Mouse (Mus musculus): Measurements from ENCODE around the gene 4930579G24Rik. TPM values are rescaled to one million over a fixed set of nuclear protein-coding genes. Genes with fewer than 3 reads are reported as not detected.
A peak's percentile ranks its signal among the peaks of the same experiment; 100 is the strongest.

Gene 4930579G24Rik
- polyA plus RNA-seq, 1 experiment from 2014 or later = 7.6 TPM

GRCm38 (mm10) chr3:79652129-79652528 is 23.2 kb downstream of the 4930579G24Rik start:
- WGBS = 88% methylated on average over 6 of the region's 6 CpGs
- no peak for TF ChIP-seq CTCF (IDR thresholded peaks at IDR 0.05; ENCODE audit: low read depth)
- Histone ChIP-seq H3K27me3 (replicated peaks; ENCODE audit: control insufficient read depth, insufficient read depth, low read length) (no peaks in the 10 kb centered on the region), H3K36me3 (ENCODE audit: control insufficient read depth, insufficient read depth) (no peaks in the 10 kb centered on the region), H3K9ac (ENCODE audit: low read depth, low read length) (no peak overlapping the region), H3K4me3 (ENCODE audit: low read depth, low read length) (no peak overlapping the region), H3K4me1 (replicated peaks; ENCODE audit: control insufficient read depth, insufficient read depth, low read length) (no peaks in the 10 kb centered on the region), H3K4me2 (replicated peaks; ENCODE audit: low read depth) (no peak overlapping the region), H3K9me3 (ENCODE audit: control insufficient read depth) (no peaks in the 10 kb centered on the region), H3K27ac (ENCODE audit: low read depth, low read length) (no peak overlapping the region)
- ATAC-seq = no peak

GRCm38 (mm10) chr3:79656682-79657081 is 27.8 kb downstream of the 4930579G24Rik start:
- no peak overlapping the region for H3K9ac ChIP-seq (ENCODE audit: low read depth, low read length)
- no peaks in the 10 kb centered on the region for H3K36me3 ChIP-seq (ENCODE audit: control insufficient read depth, insufficient read depth)
- no peaks in the 10 kb centered on the region for H3K4me1 ChIP-seq (replicated peaks; ENCODE audit: control insufficient read depth, insufficient read depth, low read length)
- TF ChIP-seq CTCF (IDR thresholded peaks at IDR 0.05; ENCODE audit: low read depth) = no peak
- H3K9me3 ChIP-seq (ENCODE audit: control insufficient read depth) = no peaks in the 10 kb centered on the region
- H3K4me2 ChIP-seq (replicated peaks; ENCODE audit: low read depth) = no peak overlapping the region; the same call in 1 of the 2 replicates
- no peaks in the 10 kb centered on the region for H3K27me3 ChIP-seq (replicated peaks; ENCODE audit: control insufficient read depth, insufficient read depth, low read length)
- 25% methylated on average over 5 of the region's 5 CpGs for WGBS
- no peak for ATAC-seq
- no peak overlapping the region for H3K4me3 ChIP-seq (ENCODE audit: low read depth, low read length)
- H3K27ac ChIP-seq (ENCODE audit: low read depth, low read length) = no peak overlapping the region

- H3K9me3 ChIP-seq (ENCODE audit: control insufficient read depth) = no peaks in the 10 kb centered on the region
Measured at GRCm38 (mm10) chr3:79664787-79665408, 36.0 kb downstream of the 4930579G24Rik start.

GRCm38 (mm10) chr3:79670556-79670955 is 41.7 kb downstream of the 4930579G24Rik start:
- 83% methylated on average over 7 of the region's 7 CpGs for WGBS
- no peak overlapping the region for H3K4me2 ChIP-seq (replicated peaks; ENCODE audit: low read depth)
- H3K9me3 ChIP-seq (ENCODE audit: control insufficient read depth) = no peaks in the 10 kb centered on the region
- no peaks in the 10 kb centered on the region for H3K27me3 ChIP-seq (replicated peaks; ENCODE audit: control insufficient read depth, insufficient read depth, low read length)
- no peaks in the 10 kb centered on the region for H3K36me3 ChIP-seq (ENCODE audit: control insufficient read depth, insufficient read depth)
- H3K9ac ChIP-seq (ENCODE audit: low read depth, low read length) = no peak overlapping the region
- no peak overlapping the region for H3K27ac ChIP-seq (ENCODE audit: low read depth, low read length)
- no peak for TF ChIP-seq CTCF (IDR thresholded peaks at IDR 0.05; ENCODE audit: low read depth)
- no peaks in the 10 kb centered on the region for H3K4me1 ChIP-seq (replicated peaks; ENCODE audit: control insufficient read depth, insufficient read depth, low read length)
- no peak overlapping the region for H3K4me3 ChIP-seq (ENCODE audit: low read depth, low read length)
- ATAC-seq = no peak

More at GRCm38 (mm10) chr3:79664787-79665408, 36.0 kb downstream of the 4930579G24Rik start:
- WGBS = 36% methylated on average over 9 of the region's 9 CpGs
- no peaks in the 10 kb centered on the region for H3K4me1 ChIP-seq (replicated peaks; ENCODE audit: control insufficient read depth, insufficient read depth, low read length)
- no peak overlapping the region for H3K4me2 ChIP-seq (replicated peaks; ENCODE audit: low read depth)
- ATAC-seq = no peak
- H3K4me3 ChIP-seq (ENCODE audit: low read depth, low read length) = no peak overlapping the region
- no peak overlapping the region for H3K9ac ChIP-seq (ENCODE audit: low read depth, low read length)
- no peaks in the 10 kb centered on the region for H3K27me3 ChIP-seq (replicated peaks; ENCODE audit: control insufficient read depth, insufficient read depth, low read length)
- H3K36me3 ChIP-seq (ENCODE audit: control insufficient read depth, insufficient read depth) = no peaks in the 10 kb centered on the region
- peak; percentile 89 for TF ChIP-seq CTCF (IDR thresholded peaks at IDR 0.05; ENCODE audit: low read depth)
- H3K27ac ChIP-seq (ENCODE audit: low read depth, low read length) = no peak overlapping the region

GRCm38 (mm10) chr3:79672188-79672587 is 43.3 kb downstream of the 4930579G24Rik start:
- ATAC-seq = no peak
- no peaks in the 10 kb centered on the region for H3K4me1 ChIP-seq (replicated peaks; ENCODE audit: control insufficient read depth, insufficient read depth, low read length)
- H3K27ac ChIP-seq (ENCODE audit: low read depth, low read length) = no peak overlapping the region
- no peak overlapping the region for H3K4me3 ChIP-seq (ENCODE audit: low read depth, low read length)
- WGBS = 83% methylated on average over 16 of the region's 16 CpGs
- H3K9me3 ChIP-seq (ENCODE audit: control insufficient read depth) = no peaks in the 10 kb centered on the region
- H3K9ac ChIP-seq (ENCODE audit: low read depth, low read length) = no peak overlapping the region
- TF ChIP-seq CTCF (IDR thresholded peaks at IDR 0.05; ENCODE audit: low read depth) = no peak
- H3K4me2 ChIP-seq (replicated peaks; ENCODE audit: low read depth) = no peak overlapping the region
- no peaks in the 10 kb centered on the region for H3K27me3 ChIP-seq (replicated peaks; ENCODE audit: control insufficient read depth, insufficient read depth, low read length)
- no peaks in the 10 kb centered on the region for H3K36me3 ChIP-seq (ENCODE audit: control insufficient read depth, insufficient read depth)

- Histone ChIP-seq H3K4me1 (replicated peaks; ENCODE audit: control insufficient read depth, insufficient read depth, low read length) (no peaks in the 10 kb centered on the region), H3K4me2 (replicated peaks; ENCODE audit: low read depth) (no peak overlapping the region), H3K36me3 (ENCODE audit: control insufficient read depth, insufficient read depth) (no peaks in the 10 kb centered on the region), H3K27ac (ENCODE audit: low read depth, low read length) (no peak overlapping the region), H3K4me3 (ENCODE audit: low read depth, low read length) (no peak overlapping the region), H3K9me3 (ENCODE audit: control insufficient read depth) (no peaks in the 10 kb centered on the region), H3K9ac (ENCODE audit: low read depth, low read length) (no peak overlapping the region), H3K27me3 (replicated peaks; ENCODE audit: control insufficient read depth, insufficient read depth, low read length) (no peaks in the 10 kb centered on the region)
- TF ChIP-seq CTCF (IDR thresholded peaks at IDR 0.05; ENCODE audit: low read depth) = peak; percentile 83
- WGBS = 11% methylated on average over 4 of the region's 4 CpGs
- ATAC-seq = no peak
Measured at GRCm38 (mm10) chr3:79673082-79673481, 44.2 kb downstream of the 4930579G24Rik start.

Measured in intestine, postnatal 0 days (tissue).